Mouse (Mus musculus) ovary, adult 18-20 months (tissue): ENCODE results near the gene Gm10203.
"Not testable (repeated sequence)": the region's sequence is repeated elsewhere in the genome, so short reads cannot be mapped to it uniquely, and the experiment has no call there.

Experiments
- DNase-seq: peaks from one replicate; pipeline ENCODE4 v3.0.0; 2022; ENCODE audit warnings: low spot score, mixed read lengths

Gene Gm10203

DNA sequence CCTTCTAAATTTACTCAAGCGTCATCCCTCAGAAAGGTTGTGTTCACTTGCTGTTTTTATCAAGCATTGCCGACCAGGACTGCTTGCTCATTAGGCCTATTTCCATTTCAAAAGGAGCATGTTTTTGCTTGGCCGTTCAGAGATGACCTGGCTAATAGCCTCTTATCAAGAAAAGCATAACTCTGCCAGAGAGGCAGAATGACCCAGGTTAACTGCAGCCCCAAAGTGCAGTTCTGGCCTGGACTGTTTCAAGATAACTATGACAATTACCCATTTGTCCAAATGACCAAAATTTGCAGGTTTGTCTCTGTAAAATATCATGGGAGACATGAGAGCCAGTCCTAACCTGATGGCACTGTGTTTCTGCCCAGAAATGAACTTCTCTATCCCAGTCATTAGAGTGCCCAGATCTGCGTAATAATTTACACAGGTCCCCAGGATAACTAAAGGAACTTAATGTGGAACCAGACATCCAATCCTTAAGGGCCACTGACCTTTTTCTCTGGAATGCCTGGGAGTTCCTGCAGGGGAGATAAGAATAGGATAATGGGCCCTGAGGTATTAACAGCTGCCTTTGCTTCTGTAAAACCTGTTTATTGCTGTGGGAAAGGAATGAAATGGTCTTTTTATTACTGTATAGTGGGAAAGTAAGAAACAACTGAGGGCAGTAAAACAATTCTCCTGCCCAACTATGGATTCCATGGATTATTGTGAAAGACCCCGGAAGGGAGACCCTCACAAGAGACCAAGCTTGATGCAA is 4.6 kb downstream of the Gm10203 start:
- peak; percentile 47 for DNase-seq

DNA sequence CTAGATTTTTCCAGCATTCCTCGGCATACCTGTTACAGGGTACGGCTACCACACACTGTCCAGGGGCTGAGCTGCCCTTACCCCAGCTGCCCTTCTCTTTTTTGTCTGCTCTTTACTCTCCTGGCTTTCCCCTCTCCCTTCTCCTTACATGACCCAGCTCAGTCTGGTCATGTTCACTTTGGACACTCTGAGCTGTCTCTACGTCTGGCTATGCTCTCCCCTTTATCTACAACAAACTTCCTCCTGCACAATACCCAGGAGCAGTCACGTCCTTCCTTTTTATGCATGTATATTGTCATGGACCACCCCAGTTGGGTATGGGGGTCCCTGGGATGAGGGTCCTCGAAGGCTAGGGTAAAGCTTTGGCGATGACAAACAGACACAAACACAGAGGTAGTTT is 5.7 kb downstream of the Gm10203 start:
- DNase-seq, result no peak

DNA sequence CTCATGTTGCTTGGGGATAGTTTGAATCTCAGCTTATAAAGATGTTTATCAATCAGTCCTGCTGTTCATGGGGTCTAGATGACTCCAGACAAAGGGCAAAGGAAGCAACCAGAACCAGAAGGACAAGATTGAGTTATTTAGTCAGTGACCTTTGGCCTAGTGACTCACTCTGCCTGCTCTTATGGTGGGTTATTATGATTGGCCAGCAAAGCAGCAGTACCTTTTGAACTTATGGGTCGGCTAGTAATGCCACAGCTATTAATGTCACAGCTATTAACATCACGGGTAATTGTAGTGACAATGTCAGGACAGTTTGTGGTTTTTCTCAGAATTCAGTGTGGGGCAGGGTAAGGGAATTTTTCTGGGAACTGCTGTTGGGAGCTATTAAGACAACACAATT is 8.0 kb downstream of the Gm10203 start:
- DNase-seq, result no peak

DNA sequence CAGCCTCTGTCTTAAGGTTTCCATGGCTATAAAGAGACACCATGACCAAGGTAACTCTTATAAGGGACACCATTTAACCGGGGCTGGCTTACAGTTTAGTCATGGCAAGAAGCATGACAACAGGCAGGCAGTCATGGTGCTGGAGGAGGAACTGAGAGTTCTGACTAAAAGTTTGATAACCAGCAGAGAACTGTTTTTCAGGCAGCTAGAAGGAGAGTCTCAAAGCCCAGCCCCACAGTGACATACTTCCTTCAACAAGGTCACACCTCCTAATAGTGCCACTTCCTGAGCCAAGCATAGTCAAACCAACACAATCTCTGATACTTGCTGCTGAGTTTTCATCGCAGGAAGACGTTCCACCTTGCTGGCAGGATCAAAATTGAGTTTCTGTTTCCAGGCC is 9.0 kb downstream of the Gm10203 start:
- DNase-seq, result no peak

DNA sequence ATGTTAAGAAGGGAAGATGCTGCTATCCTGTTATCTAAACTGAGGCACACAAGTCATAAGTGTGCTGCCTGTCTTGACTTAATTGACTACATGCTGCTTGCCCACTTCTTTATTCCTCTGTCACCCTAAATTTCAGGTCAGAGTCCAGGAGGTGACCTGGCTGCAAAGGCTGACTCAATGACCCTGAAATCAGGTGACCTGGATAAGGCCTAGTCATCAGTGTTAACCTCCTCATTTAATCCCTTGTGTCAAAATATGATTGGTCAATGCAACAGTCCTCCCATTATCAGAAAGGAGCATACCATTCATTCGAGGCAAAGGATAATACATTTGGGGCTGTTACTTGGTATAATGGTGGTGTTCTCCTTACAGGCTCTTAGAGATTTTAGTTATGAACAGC is 9.5 kb downstream of the Gm10203 start, which contains the start of gene Etfbkmt:
Etfbkmt (plus strand) TSS at position 379 of the 400 bp plus-strand sequence.
- no peak for DNase-seq

DNA sequence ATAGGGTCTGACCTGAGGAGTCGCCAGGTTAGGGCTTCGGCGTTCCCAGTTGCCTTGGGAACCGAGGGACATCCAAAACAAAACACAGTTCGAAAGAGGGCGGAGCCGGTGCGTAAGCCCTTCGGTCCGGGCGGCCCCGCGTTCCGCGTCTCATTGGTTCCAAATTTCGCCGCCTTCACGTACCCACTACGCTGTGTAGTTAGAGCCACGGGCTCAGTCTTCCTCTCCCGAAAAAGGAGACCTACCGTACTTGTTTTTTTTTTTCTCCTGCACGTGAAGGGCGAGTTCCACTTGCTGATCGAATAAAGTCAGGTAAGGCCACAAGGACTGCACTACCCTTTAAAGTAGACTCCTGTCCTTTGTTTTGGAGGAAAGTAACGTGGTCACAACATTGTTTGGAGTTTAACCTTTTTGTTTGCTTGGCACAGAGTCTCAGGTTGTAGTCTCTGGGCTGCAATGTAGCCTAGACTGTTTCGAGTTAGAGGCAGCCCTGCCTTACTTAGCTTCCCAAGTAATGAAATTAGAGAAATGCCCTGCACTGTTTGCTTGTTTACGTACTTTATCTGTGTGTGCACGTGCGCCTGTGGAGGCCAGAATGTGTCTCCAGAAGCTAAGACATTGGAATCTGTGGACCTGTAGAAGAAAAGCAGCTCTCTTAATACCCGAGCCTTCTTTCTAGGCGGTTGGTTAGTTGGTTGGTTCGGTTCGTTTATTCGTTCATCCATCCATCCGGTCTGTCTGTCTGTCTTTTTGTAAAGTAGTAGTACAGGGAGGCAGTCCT is 11.6 kb downstream of the Gm10203 start:
- peak; percentile 78 for DNase-seq

DNA sequence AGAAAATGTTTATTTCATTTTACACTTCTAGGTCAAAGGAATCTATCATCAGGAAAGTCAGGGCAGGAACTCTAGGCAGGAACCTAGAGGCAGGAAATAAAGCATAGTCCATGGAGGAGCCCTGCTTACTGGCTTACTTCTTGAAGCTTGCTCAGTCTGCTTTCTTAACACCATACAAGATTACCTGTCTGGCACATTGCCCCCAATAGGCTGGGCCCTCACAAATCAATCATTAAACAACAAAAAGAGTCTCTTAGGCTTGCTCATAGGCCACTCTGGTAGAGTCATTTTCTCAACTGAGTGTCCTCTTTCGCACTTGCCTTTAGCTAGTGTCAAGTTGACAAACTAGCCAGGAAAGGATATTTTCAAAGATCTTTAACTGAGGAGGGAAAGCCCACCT is 15.2 kb downstream of the Gm10203 start:
- DNase-seq, result no peak

DNA sequence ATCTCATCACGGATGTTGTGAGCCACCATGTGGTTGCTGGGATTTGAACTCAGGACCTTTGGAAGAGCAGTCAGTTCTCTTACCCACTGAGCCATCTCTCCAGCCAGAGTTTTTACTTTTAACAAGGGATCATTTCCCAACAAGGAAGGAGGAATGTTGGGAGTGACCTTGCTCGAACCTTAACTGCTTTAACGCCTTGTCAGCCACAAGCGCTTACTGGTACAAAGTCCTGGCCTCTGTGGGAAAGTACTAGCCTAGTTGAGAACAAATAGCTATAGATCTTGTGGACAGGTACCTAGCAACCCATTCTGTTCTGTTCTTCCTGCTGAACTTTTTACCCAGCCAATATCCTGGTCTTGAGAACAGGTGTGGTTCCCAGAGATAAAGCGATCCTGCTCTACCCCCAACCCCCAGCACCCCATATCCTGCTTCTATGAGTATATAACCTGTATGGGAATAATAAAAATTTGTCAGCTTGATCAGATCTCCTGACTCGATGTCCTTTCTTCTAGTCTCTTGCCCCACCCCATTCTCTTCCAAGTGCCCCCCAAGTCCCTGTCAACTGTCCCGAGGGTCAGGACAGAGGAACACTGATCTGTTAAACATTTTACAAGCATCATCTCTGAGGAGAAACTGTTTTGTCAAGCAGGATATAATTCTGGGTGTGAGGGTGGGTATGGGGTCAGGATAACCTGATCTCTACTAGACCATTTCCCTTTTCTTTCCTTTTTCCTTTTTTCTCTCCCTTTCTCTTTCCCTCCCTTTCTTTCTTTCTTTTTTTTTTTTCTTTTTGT is 18.7 kb downstream of the Gm10203 start:
- no peak for DNase-seq

DNA sequence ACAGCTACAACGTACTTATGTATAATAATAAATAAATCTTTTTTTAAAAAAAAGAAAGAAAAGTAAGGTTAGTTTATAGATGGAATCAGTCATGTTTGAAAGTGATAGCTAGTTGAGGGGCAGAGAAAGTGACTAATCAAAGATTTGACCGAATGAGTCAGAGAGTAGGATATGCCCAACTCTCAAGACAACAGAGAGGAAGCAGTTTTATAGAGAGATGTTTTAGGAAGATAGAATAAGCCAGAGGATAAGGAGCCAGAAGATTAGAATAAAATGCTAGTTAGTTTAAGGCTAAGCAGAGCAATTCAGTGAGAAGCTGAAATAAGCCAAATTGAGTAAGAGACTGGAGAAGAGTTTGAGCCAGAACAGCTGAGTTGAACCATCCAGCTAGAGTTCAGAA is 22.1 kb downstream of the Gm10203 start:
- DNase-seq, result no peak

DNA sequence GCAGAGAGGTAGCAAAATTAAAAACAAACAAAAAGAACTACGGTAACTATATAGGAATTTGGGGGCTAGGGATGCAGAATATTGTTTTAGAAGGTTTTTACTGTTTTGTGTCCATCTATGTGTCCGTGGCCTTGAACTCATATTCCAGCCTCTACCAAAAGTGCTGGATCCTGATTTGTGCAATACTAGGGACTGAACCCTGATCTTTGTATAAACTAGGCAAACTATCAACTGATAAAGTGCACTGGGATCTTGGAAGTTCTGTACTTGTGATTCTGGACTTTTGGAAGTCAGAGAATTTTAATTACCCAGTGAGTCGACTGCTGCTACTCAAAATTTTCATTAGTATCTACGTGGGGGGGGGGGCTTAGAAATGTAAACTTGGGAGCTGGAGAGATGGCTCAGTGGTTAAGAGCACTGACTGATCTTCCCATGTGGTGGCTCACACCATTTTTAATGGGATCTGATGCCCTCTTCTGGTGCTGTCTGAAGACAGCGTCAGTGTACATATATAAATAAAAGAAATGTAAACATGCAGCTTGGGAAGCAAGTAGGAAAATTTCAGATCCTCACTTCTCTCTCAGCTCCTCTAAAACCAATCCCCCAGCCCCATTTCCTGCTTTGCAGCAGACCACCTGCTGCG is 23.6 kb downstream of the Gm10203 start:
- no peak for DNase-seq

DNA sequence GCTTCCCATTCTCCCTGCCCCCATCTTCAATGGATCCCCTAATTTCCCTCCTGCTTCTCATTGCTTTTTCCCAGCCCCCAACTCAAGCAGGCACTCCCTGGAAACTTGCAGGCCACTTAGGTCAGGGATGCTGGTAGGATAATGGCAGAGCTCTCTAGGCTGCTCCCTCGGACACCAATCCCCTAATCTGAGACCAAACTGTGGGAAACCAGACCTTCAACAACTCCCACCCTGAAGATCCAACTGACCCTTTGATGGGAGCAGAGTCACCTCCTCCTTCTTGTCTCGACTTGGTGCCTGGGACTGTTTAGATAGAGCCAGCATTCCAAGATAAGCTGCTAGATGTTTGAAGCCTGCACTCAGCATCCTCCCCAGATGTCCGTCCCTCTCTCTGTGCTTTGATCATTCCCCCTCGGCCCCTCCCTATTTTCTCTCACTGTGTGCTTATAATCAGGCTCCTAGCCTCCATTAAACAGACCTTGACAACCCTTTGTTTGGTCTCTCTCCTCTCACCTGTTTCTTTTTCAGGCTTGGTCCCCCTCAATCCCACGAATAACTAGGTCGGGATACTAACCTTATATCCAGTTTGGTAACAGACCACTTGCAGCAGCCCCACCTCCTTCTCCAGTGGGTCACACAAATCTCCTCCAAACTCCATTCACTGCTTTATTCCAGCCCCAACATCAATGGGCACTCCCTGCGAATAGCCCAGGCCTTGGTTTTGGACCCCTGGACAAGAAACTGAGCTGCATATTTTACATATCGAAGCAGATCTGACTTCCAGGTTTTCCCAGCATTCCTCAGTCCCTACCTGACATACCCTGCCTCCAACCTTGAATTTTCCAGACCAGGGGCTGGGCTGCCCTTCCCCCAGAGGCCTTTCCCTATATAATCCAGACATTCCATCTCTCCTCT is 24.4 kb downstream of the Gm10203 start:
- peak; percentile 43 for DNase-seq

DNA sequence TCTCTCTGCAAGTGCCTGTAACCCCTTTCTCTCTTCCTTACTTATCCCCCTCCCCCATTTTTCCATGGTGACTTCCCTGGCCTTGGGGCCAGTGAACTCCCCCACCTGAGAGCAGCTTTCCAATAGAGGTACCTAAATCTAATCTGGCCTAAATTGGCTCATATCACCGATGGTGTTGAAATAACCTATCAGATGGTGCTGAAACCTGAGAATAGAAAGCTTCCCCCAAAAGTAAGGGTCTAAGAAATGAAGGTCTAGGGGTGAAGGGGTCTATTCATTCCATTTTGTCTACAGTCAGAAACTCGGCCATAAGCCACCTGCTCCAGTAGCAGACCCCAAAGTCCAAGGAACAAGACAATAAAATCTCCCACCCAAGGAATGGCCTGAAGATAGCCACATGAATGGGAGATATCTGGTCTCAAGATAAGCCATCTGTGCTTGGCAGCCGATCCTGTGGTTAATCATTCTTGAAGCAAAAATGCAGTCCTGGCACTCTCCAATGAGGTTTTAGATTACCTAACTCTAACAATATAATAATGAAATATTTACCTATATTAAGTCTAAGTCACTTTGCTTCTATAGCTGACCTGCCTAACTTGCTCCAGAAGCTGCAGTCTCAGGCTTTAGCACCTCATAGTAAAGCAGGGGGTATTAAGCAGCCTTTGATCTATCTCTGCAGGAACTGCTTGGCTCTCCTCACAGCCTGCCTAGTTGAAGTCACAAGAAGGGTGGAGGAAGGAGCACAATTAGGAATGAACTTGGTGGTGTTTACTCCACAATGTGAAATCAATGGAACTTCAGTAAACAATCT is 25.3 kb downstream of the Gm10203 start:
- DNase-seq, result no peak

DNA sequence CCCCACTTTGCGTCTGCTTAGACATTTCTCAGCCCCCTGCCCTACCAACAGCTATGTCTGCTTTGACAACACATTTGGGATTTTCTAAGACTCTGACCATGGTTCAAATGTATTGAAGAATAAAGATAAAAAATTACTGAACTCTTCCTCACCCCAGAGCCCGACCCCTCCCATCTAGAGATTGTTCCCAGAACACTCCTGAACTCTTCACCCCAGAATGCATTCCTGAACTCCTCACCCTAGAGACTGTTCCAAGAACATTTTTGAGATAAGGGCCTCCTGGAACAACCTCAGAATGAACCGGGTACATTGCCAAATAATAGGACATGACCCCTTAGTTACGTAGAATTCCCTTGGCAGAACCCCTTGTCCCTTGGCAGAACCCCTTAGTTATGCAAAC is 37.1 kb downstream of the Gm10203 start:
- DNase-seq, result not testable (repeated sequence)

DNA sequence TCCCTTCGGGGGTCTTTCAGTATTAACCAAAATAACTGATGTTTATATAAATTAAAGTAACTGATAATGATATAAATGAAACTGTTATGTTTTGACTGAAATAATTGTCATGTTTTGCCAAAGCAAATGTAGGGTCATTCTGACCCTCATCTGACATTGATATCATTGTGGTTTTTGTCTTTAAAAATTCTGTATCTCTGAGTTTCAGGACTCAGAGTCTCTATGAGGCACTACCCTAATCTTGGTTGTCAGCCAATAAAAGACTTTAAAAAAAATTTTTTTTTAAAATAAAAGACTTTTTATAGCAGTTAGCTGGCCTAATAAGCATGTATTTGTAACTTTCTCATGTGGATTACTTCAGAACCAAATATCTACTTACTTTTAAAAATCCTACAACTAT is 37.7 kb downstream of the Gm10203 start:
- no peak for DNase-seq

DNA sequence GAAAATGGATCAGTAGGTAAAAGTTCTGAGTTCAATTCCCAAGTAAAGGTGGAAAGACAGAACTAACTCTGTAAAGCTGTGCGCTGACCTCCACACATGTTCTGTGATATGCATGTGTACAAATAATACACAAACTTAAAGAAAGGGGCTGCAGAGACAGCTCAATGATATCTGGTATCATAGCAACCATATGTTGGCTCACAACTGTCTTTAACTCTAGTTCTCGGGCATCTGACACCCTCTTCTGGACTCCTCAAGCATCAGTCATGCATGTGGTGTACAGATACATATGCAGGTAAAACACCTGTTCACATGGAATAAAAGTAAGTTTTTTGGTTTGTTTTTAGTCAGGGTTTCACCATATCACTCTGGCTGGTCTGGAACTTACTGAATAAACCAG is 38.5 kb downstream of the Gm10203 start:
- no peak for DNase-seq

DNA sequence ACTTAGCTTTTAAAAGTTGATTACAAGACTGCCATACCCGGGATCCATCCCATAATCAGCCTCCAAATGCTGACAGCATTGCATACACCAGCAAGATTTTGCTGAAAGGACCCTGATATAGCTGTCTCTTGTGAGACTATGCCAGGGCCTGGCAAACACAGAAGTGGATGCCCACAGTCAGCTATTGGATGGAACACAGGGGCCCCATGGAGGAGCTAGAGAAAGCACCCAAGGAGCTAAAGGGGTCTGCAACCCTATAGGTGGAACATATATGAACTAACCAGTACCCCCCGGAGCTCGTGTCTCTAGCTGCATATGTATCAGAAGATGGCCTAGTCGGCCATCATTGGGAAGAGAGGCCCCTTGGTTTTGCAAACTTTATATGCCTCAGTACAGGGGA is 40.0 kb downstream of the Gm10203 start:
- not testable (repeated sequence) for DNase-seq

DNA sequence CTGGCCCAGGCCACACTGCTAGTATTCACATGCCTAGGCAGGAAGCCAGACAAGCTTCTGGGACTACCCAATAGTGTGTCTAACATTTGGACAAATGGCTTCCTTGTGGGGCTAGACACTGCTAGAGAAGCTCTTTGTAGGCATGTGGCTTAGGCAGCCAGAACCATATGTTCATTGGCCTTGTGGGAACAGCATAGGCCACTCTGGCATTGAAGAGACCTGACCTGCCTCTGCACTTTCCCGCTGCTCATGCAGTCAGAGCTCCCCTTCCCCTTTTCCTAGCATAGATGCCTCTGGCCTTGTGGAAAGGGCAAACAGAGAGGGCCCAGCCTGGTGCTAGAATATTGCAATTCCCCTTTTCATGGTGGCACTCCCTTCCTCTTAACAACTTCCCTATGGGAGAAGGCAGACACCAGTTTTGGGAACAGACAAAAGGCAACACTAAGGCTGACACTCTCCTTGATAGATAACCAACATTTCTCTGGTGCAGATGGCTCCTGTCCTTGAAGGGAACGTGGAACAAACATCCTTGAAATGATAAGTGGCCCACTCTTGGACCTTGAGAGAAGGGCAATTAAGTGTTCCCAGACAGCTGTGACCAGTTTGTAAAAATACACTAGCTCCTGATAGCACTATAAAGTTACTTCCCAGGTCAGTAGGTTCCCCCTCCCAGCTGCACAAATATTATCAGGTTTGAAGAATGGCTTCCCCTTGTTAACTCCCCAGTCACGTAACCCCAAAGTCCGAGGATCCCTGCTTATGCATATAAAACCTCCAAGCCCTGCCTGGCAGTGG is 44.1 kb downstream of the Gm10203 start:
- DNase-seq, result peak; percentile 71

DNA sequence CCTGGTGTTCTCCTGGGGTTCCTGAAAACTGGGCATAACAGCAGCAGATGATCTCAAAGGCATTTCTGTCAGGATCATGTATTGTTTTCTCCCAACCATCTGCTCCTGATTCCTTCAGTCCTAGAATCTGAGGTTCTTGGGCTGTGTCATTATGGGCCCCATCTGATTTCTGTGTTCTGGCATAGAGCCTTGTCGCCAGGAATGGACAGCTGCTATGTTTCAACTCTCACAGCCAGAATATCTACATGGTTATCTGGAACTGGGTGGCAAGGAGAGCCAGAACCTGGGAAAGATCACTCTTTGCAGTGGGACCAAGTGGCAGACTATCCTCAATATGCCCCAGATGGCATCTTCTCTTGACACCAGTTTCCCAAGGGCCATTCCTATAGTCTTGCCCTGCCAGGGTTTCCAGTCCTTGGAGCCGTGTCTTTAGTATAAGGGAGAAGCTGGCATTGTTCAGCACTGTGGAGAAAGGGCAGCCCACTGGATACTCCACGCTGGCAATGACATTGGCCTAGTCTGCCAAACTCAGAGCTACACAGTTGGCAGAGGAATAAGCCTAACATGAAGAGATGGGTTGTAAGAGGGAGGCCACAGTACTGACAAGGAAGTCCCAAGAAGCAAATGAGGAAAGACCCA is 45.1 kb downstream of the Gm10203 start:
- DNase-seq, result no peak

DNA sequence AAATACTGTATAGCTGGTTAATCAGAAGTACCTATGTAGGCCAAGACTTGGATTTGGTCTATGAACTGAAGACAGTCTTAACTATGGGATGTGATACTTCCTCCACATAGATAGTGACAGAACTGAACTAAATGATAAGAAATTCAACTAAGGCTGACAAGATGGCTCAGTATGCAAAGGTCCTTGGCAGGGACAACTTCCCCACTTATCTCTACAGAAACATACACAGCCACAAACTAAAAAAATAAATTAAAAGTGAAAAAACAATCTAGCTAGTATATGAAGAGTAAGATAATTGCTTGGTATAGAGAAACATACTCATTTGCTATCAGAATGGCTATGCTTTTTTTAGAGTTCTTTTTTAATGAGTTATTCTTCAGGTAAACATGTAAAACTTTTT is 49.1 kb downstream of the Gm10203 start:
- DNase-seq, result no peak
